Mouse (Mus musculus): ENCODE measurements around the gene Dazap1. TPM values are rescaled to one million over a fixed set of nuclear protein-coding genes. Genes with fewer than 3 reads are reported as not detected.
"Not testable (repeated sequence)": the region's sequence is repeated elsewhere in the genome, so short reads cannot be mapped to it uniquely, and the experiment has no call there.

Dazap1 gene
- total RNA-seq (2021), result 10 to 100 TPM; 56.4 to 57.9 TPM
- polyA plus RNA-seq (2012; rRNA removed), result 37.6 and 41.0 TPM in 2 replicates
- long read RNA-seq, transcript Dazap1-203 (12 exons, 2,081 nt), result major isoform, 11 of 19 reads
- long read RNA-seq, partial matches to known transcripts, result 6 of 19 reads
- long read RNA-seq, other reads (novel, unspliced or antisense), result 2 of 19 reads

GRCm38 (mm10) chr10:80260642-80261584 lies at the start of gene Dazap1, which contains the start of gene Gamt:
Gene Dazap1, plus strand, starts transcription at chr10:80261486.
Gene Gamt, minus strand, starts transcription at chr10:80261012.
- Histone ChIP-seq H3K79me2 (replicated peaks; ENCODE audit: control insufficient read depth, insufficient read depth, low read length) (no peaks in the 10 kb centered on the region), H3K27ac (peak within 1 kb of the TSS; percentile 98), H3K9ac (ENCODE audit: low read depth, low read length) (peak within 1 kb of the TSS; percentile 76), H3K27me3 (ENCODE audit: control insufficient read depth, insufficient read depth, low read length) (no peaks in the 10 kb centered on the region), H3K36me3 (ENCODE audit: control insufficient read depth, insufficient read depth, low read length) (no peaks in the 10 kb centered on the region), H3K4me1 (ENCODE audit: control insufficient read depth, insufficient read depth, low read length) (peaks cover 7% of the 10 kb centered on the region), H3K4me3 (peak within 1 kb of the TSS; percentile 75)
- intact Hi-C loops (cut with DNase I), result loop anchor here (1.0 to 10.0 kb wide), 2 partner anchors 12 to 276 kb away; partner anchors contain the start of genes Cnn2, Ndufs7 and Tmem259
- peak; percentile 98 to 99 for DNase-seq
- no peak for TF ChIP-seq CTCF (IDR thresholded peaks at IDR 0.05)
- TF ChIP-seq POLR2A (IDR thresholded peaks at IDR 0.05; ENCODE audit: insufficient read depth, low read depth, low read length), result peak; percentile 79
- WGBS, result under 1% methylated on average over 49 of the region's 49 CpGs

- intact Hi-C loops (cut with DNase I); H3K27me3 ChIP-seq (ENCODE audit: control insufficient read depth, insufficient read depth, low read length); DNase-seq; H3K9ac ChIP-seq (ENCODE audit: low read depth, low read length); H3K4me1 ChIP-seq (ENCODE audit: control insufficient read depth, insufficient read depth, low read length); H3K36me3 ChIP-seq (ENCODE audit: control insufficient read depth, insufficient read depth, low read length); H3K27ac ChIP-seq; H3K4me3 ChIP-seq; H3K79me2 ChIP-seq (replicated peaks; ENCODE audit: control insufficient read depth, insufficient read depth, low read length): not testable (repeated sequence)
- WGBS, result 73% methylated on average over 7 of the region's 7 CpGs
Observed at GRCm38 (mm10) chr10:80211547-80212103, 49.7 kb upstream of the Dazap1 start.

- no peak for DNase-seq
- Histone ChIP-seq H3K4me3 (no peak overlapping the region), H3K79me2 (replicated peaks; ENCODE audit: control insufficient read depth, insufficient read depth, low read length) (no peaks in the 10 kb centered on the region), H3K9ac (ENCODE audit: low read depth, low read length) (no peak overlapping the region), H3K36me3 (ENCODE audit: control insufficient read depth, insufficient read depth, low read length) (no peaks in the 10 kb centered on the region), H3K27ac (no peak overlapping the region), H3K4me1 (ENCODE audit: control insufficient read depth, insufficient read depth, low read length) (no peaks in the 10 kb centered on the region), H3K27me3 (ENCODE audit: control insufficient read depth, insufficient read depth, low read length) (no peaks in the 10 kb centered on the region)
- TF ChIP-seq CTCF (IDR thresholded peaks at IDR 0.05), result no peak
- TF ChIP-seq POLR2A (IDR thresholded peaks at IDR 0.05; ENCODE audit: insufficient read depth, low read depth, low read length), result no peak
- no peak for TF ChIP-seq EP300 (IDR thresholded peaks at IDR 0.05; ENCODE audit: insufficient read depth, low read depth, low read length)
- 42% methylated on average over 16 of the region's 16 CpGs for WGBS
- intact Hi-C loops (cut with DNase I), result no loop called here
Observed at GRCm38 (mm10) chr10:80215048-80215772, 46.1 kb upstream of the Dazap1 start.

- 57% methylated on average over 6 of the region's 9 CpGs for WGBS
- DNase-seq, result no peak
Observed at GRCm38 (mm10) chr10:80220676-80221075, 40.6 kb upstream of the Dazap1 start.

GRCm38 (mm10) chr10:80223137-80223536 lies 38.1 kb upstream of the Dazap1 start:
- H3K27ac ChIP-seq; H3K4me1 ChIP-seq (ENCODE audit: control insufficient read depth, insufficient read depth, low read length); DNase-seq; H3K9ac ChIP-seq (ENCODE audit: low read depth, low read length); H3K4me3 ChIP-seq; H3K79me2 ChIP-seq (replicated peaks; ENCODE audit: control insufficient read depth, insufficient read depth, low read length); H3K27me3 ChIP-seq (ENCODE audit: control insufficient read depth, insufficient read depth, low read length); H3K36me3 ChIP-seq (ENCODE audit: control insufficient read depth, insufficient read depth, low read length); intact Hi-C loops (cut with DNase I): not testable (repeated sequence)
- 73% methylated on average over 2 of the region's 2 CpGs for WGBS

More at GRCm38 (mm10) chr10:80220676-80221075, 40.6 kb upstream of the Dazap1 start:
- intact Hi-C loops (cut with DNase I), result no loop called here
- H3K4me1 ChIP-seq (ENCODE audit: control insufficient read depth, insufficient read depth, low read length), result no peaks in the 10 kb centered on the region; the same call in 1 of the 2 replicates
- H3K9ac ChIP-seq (ENCODE audit: low read depth, low read length), result no peak overlapping the region
- no peak for TF ChIP-seq CTCF (IDR thresholded peaks at IDR 0.05)
- TF ChIP-seq EP300 (IDR thresholded peaks at IDR 0.05; ENCODE audit: insufficient read depth, low read depth, low read length), result no peak
- no peak for TF ChIP-seq POLR2A (IDR thresholded peaks at IDR 0.05; ENCODE audit: insufficient read depth, low read depth, low read length)
- no peak overlapping the region for H3K27ac ChIP-seq
- H3K4me3 ChIP-seq, result no peak overlapping the region
- no peaks in the 10 kb centered on the region for H3K27me3 ChIP-seq (ENCODE audit: control insufficient read depth, insufficient read depth, low read length)
- H3K36me3 ChIP-seq (ENCODE audit: control insufficient read depth, insufficient read depth, low read length), result no peaks in the 10 kb centered on the region
- no peaks in the 10 kb centered on the region for H3K79me2 ChIP-seq (replicated peaks; ENCODE audit: control insufficient read depth, insufficient read depth, low read length)
